Mouse (Mus musculus) midbrain, embryonic 13.5 days (tissue): Measurements from ENCODE around the gene Sccpdh. TPM values are rescaled to one million over a fixed set of nuclear protein-coding genes. Genes with fewer than 3 reads are reported as not detected.
"Not testable (repeated sequence)": the region's sequence is repeated elsewhere in the genome, so short reads cannot be mapped to it uniquely, and the experiment has no call there.

Experiments used
- ATAC-seq: fragments of 200-750 bp; cut with Nextera tagmentation; 2 replicates; pipeline ENCODE4 v1.8.0; 2017; ENCODE audit warnings: mild to moderate bottlenecking, moderate TSS enrichment, moderate library complexity
- H3K27ac ChIP-seq: fragments of 300-500 bp; sonication (generic); 2 replicates; pipeline ENCODE4 v1.5.1; 2015; ENCODE audit warnings: inconsistent platforms, mild to moderate bottlenecking, moderate library complexity
- H3K27me3 ChIP-seq: fragments of 300-500 bp; sonication (generic); 2 replicates; pipeline ENCODE4 v1.6.1; 2015; ENCODE audit warnings: mild to moderate bottlenecking, inconsistent platforms
- H3K36me3 ChIP-seq: fragments of 300-500 bp; sonication (generic); 2 replicates; pipeline ENCODE4 v1.6.1; 2015; ENCODE audit warnings: mild to moderate bottlenecking, inconsistent platforms
- H3K4me1 ChIP-seq: fragments of 300-500 bp; sonication (generic); replicated peaks from 2 replicates; pipeline ENCODE4 v1.6.1; 2015; ENCODE audit warnings: inconsistent platforms
- H3K4me2 ChIP-seq: fragments of 300-500 bp; sonication (generic); replicated peaks from 2 replicates; pipeline ENCODE4 v1.6.1; 2015; ENCODE audit warnings: moderate library complexity, mild to moderate bottlenecking, inconsistent platforms
- H3K4me3 ChIP-seq: fragments of 300-500 bp; sonication (generic); replicated peaks from 2 replicates; pipeline ENCODE4 v1.5.1; 2015; ENCODE audit warnings: mild to moderate bottlenecking, inconsistent platforms
- H3K9ac ChIP-seq: fragments of 300-500 bp; sonication (generic); replicated peaks from 2 replicates; pipeline ENCODE4 v1.6.1; 2015; ENCODE audit warnings: mild to moderate bottlenecking, inconsistent platforms
- H3K9me3 ChIP-seq: fragments of 300-500 bp; sonication (generic); 2 replicates; pipeline ENCODE4 v1.6.1; 2016; ENCODE audit warnings: mild to moderate bottlenecking, inconsistent platforms
- WGBS: fragments of 180-500 bp; shearing (Covaris S2); methylation state at CpG from one replicate; pipeline ENCODE4 v1.1.7; 2015; 5-methylcytosine and 5-hydroxymethylcytosine counted together
- polyA plus RNA-seq: library from polyadenylated mRNA; unstranded; fragments of >200 nt; fragmentation: Nextera tagmentation; extraction: Ambion mirVana; gene quantifications from 2 replicates; pipeline ENCODE4 v1.2.1, GENCODE M21; 2015

Sccpdh gene
- polyA plus RNA-seq, 1 experiment from 2014 or later, result 114 TPM

DNA sequence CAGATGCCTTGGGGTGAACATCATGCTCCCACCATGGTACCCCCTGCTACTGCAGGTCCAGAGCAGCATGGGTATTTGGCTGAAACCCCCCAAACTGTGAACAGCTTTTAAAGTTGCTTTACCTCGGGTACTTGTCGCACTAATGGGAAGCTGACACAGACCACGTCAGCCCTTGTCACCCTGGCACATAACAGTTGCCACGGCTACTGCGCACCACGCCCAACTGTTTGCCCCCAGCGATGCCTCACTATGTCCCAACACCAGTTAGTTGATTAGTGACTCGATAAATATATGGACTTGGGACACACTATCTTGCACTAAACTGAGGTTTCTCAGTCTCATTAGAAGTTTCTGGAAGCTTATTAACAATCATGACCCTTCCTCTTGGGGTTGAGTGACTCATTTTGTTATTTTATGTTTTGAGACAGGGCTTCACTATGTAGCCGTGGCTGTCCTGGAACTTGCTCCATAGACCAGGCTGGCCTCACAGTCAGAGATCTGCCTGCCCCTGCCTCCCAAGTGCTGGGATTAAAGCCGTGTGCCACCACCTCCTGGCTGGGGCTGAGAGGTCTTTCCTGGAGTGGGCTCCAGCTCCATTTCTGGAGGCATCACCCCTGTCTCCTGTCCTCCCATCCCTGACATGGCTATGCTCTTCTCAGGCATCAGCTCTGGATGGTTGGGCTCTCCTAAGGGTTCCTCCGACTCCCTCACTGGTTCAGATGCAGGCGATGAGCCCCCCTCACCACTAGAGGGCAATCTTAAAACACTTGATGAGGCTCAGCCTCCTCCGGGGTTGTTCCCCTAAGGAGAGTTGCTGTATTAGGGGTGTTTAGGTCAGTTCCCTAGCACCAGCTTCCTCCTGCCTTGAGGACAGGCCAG lies 22.7 kb upstream of the Sccpdh start:
- H3K36me3 ChIP-seq, result no peaks in the 10 kb centered on the region
- H3K4me3 ChIP-seq, result peak overlapping the region; percentile 18; the same call in 1 of the 2 replicates
- WGBS, result 64% methylated on average over 13 of the region's 13 CpGs

DNA sequence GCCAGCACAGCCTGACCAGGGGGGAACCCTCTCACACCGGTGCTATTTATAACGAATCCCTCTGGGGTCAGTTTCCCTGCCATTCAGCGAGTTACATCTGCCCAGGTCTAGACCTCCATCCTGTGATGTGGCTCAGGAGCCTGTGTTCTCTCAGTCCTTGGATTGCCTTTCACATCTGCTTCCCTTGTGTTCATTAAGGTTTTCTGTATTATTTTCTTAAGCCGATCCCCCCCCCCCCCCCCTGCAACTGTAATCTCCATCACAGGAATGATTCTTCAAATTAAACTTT lies 22.1 kb upstream of the Sccpdh start:
- H3K4me1 ChIP-seq, result no peaks in the 10 kb centered on the region
- H3K27ac ChIP-seq, result no peak overlapping the region
- no peaks in the 10 kb centered on the region for H3K27me3 ChIP-seq
- no peaks in the 10 kb centered on the region for H3K9me3 ChIP-seq
- peak overlapping the region; percentile 50 for H3K9ac ChIP-seq
- peak overlapping the region; percentile 18; the same call in 1 of the 2 replicates for H3K4me3 ChIP-seq
- no peaks in the 10 kb centered on the region for H3K36me3 ChIP-seq
- 26% methylated on average over 4 of the region's 4 CpGs for WGBS
- peak overlapping the region; percentile 43 for H3K4me2 ChIP-seq
- ATAC-seq, result no peak

More for the DNA sequence above, 22.7 kb upstream of the Sccpdh start:
- Histone ChIP-seq H3K27ac (no peak overlapping the region), H3K4me1 (no peaks in the 10 kb centered on the region), H3K9ac (peak overlapping the region; percentile 50), H3K4me2 (peak overlapping the region; percentile 43), H3K9me3 (no peaks in the 10 kb centered on the region), H3K27me3 (no peaks in the 10 kb centered on the region)
- ATAC-seq, result peak; percentile 88

DNA sequence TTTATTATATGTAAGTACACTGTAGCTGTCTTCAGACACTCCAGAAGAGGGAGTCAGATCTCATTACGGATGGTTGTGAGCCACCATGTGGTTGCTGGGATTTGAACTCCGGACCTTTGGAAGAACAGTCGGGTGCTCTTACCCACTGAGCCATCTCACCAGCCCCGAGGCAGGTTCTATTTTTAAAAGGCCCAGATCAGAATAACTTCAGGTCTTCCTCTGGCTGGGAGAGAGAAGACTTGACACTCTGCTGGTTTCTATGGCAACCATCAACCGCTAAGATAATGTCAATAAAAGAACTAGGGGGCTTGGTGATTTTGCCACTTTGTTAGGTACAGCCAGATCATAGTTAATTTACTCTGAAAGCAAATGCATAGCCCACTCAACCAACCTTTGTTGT lies 19.3 kb upstream of the Sccpdh start:
- H3K27me3 ChIP-seq, H3K27ac ChIP-seq: not testable (repeated sequence)

DNA sequence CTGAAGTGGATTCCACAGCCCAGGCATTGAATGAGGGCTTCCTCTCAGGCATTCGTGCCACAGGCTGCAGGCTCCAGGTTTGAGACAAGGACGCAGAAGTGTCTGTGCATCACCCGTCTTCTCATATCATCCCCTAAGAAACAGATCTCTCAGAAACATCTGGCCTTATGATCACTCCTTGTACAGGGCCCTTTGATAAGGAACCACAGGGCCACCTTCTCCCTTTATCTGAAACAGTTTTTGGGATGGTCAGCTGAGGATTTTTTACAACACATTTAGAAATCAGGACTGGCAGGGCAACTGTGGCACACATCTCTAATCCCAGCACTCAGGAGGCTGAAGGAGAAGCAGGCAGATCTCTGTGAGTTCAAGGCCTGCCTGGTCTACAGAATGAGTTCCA lies 18.7 kb upstream of the Sccpdh start:
- no peak overlapping the region for H3K27ac ChIP-seq
- no peak overlapping the region for H3K4me2 ChIP-seq
- H3K4me3 ChIP-seq, result no peak overlapping the region
- WGBS, result 76% methylated on average over 3 of the region's 3 CpGs
- H3K9me3 ChIP-seq, result no peaks in the 10 kb centered on the region
- H3K4me1 ChIP-seq, result no peaks in the 10 kb centered on the region
- H3K36me3 ChIP-seq, result no peaks in the 10 kb centered on the region
- ATAC-seq, result no peak
- no peak overlapping the region for H3K9ac ChIP-seq
- H3K27me3 ChIP-seq, result no peaks in the 10 kb centered on the region

More for the DNA sequence above, 19.3 kb upstream of the Sccpdh start:
- WGBS, result 66% methylated on average over 4 of the region's 5 CpGs
- H3K9ac ChIP-seq, H3K4me1 ChIP-seq, H3K9me3 ChIP-seq, H3K36me3 ChIP-seq, ATAC-seq, H3K4me2 ChIP-seq, H3K4me3 ChIP-seq: not testable (repeated sequence)

DNA sequence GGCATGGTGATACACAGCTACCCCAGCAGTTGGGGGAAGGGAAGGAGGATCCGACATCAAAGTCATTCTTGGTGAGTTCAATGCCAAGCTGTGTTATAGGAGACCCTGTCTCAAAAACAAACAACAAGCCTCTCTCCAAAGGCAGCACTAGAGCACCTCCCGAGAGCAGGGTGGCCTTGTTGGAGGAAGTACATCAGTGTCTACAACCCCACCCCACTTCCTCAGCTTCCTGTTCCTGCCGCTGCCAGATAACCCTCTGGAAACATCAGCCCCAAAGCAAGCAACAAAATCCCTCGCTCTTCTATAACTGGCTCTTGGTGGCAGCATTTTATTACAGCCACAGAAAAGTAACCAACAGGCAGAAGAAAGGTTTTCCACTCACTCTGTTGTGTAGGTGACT lies 17.7 kb upstream of the Sccpdh start:
- Histone ChIP-seq H3K36me3 (no peaks in the 10 kb centered on the region), H3K4me1 (no peaks in the 10 kb centered on the region), H3K27me3 (no peaks in the 10 kb centered on the region), H3K27ac (no peak overlapping the region), H3K4me2 (no peak overlapping the region), H3K9me3 (no peaks in the 10 kb centered on the region), H3K9ac (no peak overlapping the region), H3K4me3 (no peak overlapping the region)
- WGBS, result 81% methylated on average over 4 of the region's 4 CpGs
- ATAC-seq, result no peak

DNA sequence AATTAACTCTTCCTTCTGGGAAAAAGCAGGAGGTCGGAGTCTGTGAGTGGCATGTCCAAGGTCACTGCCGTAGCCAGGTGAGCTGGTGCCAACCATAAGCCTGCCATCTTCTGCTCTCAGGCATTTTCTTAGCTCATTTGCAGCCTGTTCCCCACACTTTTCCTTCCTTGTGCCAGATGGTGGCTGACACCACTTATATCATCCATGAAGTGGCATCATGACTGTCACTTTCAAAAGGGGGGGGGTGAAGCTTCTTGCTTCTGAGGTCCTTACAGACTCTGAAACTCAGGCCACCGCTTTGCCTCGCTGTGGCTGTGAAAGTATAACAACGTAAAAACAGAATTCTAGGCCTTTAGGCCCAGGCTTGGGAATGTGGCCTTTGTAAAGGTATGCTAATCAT lies 16.8 kb upstream of the Sccpdh start:
- Histone ChIP-seq H3K4me1 (no peaks in the 10 kb centered on the region), H3K27me3 (no peaks in the 10 kb centered on the region), H3K9ac (no peak overlapping the region), H3K4me2 (no peak overlapping the region), H3K36me3 (no peaks in the 10 kb centered on the region), H3K27ac (no peak overlapping the region), H3K4me3 (no peak overlapping the region), H3K9me3 (no peaks in the 10 kb centered on the region)
- 82% methylated on average over 5 of the region's 5 CpGs for WGBS
- no peak for ATAC-seq

DNA sequence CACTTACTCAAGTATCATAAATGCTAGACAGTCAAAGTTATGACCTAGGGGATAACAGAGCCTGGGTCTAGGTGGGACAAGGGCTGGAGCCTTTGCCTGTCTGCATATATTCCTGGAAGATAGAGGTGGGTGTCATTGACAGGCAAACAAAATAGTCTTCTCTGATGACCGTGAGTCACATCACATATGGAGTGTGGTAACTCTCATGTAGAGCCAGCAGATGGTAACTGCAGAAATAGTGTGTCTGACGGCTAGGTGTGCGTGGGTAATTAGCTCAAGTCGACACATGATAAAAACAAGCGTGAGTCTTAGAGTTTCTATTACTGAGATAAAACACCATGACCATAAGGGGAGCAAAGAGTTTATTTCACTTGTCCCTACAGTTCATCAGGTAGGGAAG lies 4.9 kb upstream of the Sccpdh start:
- no peak for ATAC-seq
- H3K4me2 ChIP-seq, result no peak overlapping the region
- WGBS, result 92% methylated on average over 5 of the region's 5 CpGs
- no peaks in the 10 kb centered on the region for H3K9me3 ChIP-seq
- H3K27ac ChIP-seq, result no peak overlapping the region
- H3K9ac ChIP-seq, result no peak overlapping the region
- peaks cover 7% of the 10 kb centered on the region for H3K4me1 ChIP-seq
- H3K27me3 ChIP-seq, result no peaks in the 10 kb centered on the region
- no peak overlapping the region for H3K4me3 ChIP-seq
- no peaks in the 10 kb centered on the region for H3K36me3 ChIP-seq

DNA sequence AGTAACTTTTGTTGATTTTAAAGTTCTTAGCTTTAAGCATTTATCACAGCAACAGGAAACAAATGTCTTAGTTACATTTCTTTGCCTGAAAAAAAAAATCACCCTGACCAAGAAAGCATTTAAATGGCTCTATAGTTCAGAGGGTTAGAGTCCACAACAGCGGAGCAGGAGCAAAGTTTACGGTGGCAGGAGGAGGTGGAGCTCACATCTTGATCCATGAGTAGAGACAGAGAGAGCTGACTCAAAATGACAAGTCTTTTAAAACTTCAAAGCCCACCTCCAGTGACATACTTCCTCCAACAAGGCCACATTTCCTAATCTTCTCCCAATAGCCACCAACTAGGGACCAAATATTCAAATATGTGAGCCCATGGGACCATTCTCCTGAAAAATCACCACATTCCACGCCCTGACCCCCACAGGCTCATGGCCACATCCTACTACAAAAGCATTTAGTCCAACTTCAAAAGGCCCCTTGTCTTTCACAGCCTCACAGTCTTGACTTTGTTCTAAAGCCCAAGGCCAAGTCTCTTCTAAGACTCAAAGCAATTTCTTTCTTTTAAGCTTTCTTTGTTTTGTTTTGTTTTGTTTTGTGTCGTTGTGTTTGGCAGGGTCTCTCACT lies 3.6 kb upstream of the Sccpdh start:
- H3K4me2 ChIP-seq, result no peak overlapping the region
- peaks cover 13% of the 10 kb centered on the region for H3K4me1 ChIP-seq
- no peak overlapping the region for H3K27ac ChIP-seq
- no peaks in the 10 kb centered on the region for H3K9me3 ChIP-seq
- H3K9ac ChIP-seq, result no peak overlapping the region
- no peak for ATAC-seq
- H3K36me3 ChIP-seq, result no peaks in the 10 kb centered on the region
- H3K27me3 ChIP-seq, result no peaks in the 10 kb centered on the region
- no peak overlapping the region for H3K4me3 ChIP-seq
- WGBS, result 49% methylated on average over 4 of the region's 4 CpGs

DNA sequence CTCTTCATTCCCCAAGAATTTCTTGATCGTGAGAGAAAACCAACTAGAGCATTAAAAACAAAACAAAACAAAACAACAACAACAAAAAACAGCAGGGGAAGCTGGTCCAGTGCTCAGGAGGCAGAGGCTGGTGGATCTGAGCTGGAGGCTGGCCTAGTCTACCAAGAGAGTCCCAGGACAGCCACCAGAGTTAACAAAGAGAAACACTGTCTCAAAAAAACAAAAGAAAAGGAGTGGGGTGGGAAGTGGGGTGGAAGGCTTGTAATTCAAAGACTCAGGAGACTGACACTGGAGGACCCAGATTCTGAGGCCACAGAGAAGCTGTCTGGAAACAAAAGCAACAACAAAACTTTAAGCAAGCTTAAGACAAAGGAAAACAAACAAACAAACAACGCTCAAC lies 1.0 kb upstream of the Sccpdh start:
- no peak overlapping the region for H3K9ac ChIP-seq
- H3K36me3 ChIP-seq, result peaks cover 6% of the 10 kb centered on the region; the same call in 1 of the 2 replicates
- H3K9me3 ChIP-seq, result no peaks in the 10 kb centered on the region
- 46% methylated on average over 2 of the region's 2 CpGs for WGBS
- 0 out of 2 replicates have a peak overlapping the region, but pooled peaks have one; percentile 90 for H3K27ac ChIP-seq
- no peak for ATAC-seq
- no peaks in the 10 kb centered on the region for H3K27me3 ChIP-seq
- H3K4me3 ChIP-seq, result peak overlapping the region; percentile 88; the same call in 1 of the 2 replicates
- peaks cover 24% of the 10 kb centered on the region for H3K4me1 ChIP-seq
- peak overlapping the region; percentile 71 for H3K4me2 ChIP-seq

DNA sequence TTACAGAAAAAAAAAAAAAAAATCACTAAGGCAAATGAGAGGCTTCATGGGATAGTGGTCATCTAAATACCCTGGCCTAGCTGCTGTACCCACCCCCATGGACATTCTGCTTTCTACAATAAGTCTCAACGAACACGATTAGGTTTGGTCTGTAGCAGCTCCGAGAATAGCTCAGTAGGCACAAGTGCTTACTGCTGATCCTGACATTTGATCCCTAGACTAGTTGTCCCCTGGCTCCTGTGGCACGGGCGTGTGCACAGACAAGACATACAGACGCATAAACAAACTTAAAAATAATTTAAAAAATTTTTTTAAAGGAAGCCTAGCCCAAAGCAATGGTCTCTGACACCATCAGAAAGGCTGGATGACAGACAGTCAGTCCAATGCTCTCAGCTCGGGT lies 560 bp upstream of the Sccpdh start:
- Histone ChIP-seq H3K27ac (peak overlapping the region; percentile 90), H3K4me2 (peak overlapping the region; percentile 71), H3K9me3 (no peaks in the 10 kb centered on the region), H3K36me3 (peaks cover 11% of the 10 kb centered on the region), H3K27me3 (no peaks in the 10 kb centered on the region), H3K4me3 (peak overlapping the region; percentile 88), H3K4me1 (peaks cover 24% of the 10 kb centered on the region), H3K9ac (peak overlapping the region; percentile 88)
- 2% methylated on average over 7 of the region's 7 CpGs for WGBS
- ATAC-seq, result peak; percentile 25

DNA sequence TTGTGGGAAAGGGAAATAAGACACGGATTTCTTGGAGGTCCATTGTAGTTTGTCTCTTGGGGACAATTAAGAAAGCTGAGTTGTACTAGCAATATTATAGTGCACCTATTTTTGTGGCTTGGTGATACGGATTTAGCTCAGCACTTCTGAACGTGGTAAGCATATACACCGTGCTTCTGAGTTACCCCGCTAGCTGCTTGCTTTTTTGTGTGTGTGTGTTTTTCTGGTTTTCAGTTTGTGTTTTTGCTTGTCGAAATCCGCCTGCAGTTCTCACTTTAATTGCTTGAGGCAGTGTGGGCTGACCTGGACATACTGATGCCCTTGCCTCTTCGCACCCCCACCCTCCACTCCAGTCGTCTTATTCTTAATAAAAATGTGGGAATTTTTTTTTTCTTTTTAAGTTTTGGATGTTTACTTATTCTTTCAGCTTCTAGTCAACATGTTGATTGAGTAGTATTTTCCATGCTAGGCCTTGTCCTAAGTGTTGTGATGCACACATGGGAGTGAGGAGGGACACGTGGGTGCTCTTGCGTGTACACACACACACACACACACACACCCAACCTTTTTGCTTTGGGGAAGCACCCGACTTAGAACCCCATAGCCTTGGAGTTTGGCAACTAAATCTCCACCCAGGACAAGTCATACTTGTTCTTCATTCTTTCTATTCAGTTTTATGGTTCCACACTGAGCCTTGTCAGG lies 977 bp downstream of the Sccpdh start:
- Histone ChIP-seq H3K27ac (peak overlapping the region; percentile 90), H3K4me3 (peak overlapping the region; percentile 88), H3K4me1 (peaks cover 24% of the 10 kb centered on the region), H3K36me3 (peaks cover 26% of the 10 kb centered on the region), H3K4me2 (peak overlapping the region; percentile 71), H3K9ac (peak overlapping the region; percentile 88), H3K27me3 (no peaks in the 10 kb centered on the region), H3K9me3 (no peaks in the 10 kb centered on the region)
- ATAC-seq, result 0 out of 2 replicates have a peak, but pooled peaks have one; percentile 8
- WGBS, result 19% methylated on average over 12 of the region's 12 CpGs

DNA sequence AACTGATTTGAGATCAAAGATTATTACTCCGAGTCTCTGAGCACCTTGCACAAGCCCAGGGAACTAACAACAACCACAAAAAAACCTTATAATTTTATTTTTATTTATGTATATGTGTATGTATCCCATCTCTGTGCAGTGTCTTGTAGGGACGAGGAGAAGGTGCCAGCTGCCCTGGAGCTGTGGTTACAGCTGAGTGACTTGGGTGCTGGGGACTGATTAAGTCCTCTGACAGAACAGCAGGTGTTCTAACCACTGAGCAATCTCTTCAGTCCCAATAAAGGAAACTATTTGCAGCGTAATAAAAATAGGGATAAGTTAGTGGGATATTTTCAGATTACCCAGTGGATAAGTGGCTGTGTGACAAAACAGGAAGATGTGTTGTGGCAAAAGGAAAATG lies 6.3 kb downstream of the Sccpdh start:
- H3K9ac ChIP-seq, result no peak overlapping the region
- peaks cover 12% of the 10 kb centered on the region for H3K4me1 ChIP-seq
- no peaks in the 10 kb centered on the region for H3K9me3 ChIP-seq
- H3K4me2 ChIP-seq, result no peak overlapping the region
- H3K27me3 ChIP-seq, result no peaks in the 10 kb centered on the region
- no peak overlapping the region for H3K4me3 ChIP-seq
- H3K36me3 ChIP-seq, result peaks cover 64% of the 10 kb centered on the region
- ATAC-seq, result no peak
- WGBS, result 89% methylated on average over 3 of the region's 3 CpGs
- no peak overlapping the region for H3K27ac ChIP-seq
